Mouse (Mus musculus) thymus, adult 2 months (tissue): ENCODE measurements around the gene Gm11168. TPM values are rescaled to one million over a fixed set of nuclear protein-coding genes. Genes with fewer than 3 reads are reported as not detected.
"Not testable (repeated sequence)": the region's sequence is repeated elsewhere in the genome, so short reads cannot be mapped to it uniquely, and the experiment has no call there.

Experiments used
- DNase-seq: peaks from one replicate; pipeline ENCODE4 v3.0.0; 2021
- H3K27ac ChIP-seq: fragments of 200-500 bp; 2 replicates; pipeline ENCODE4 v1.5.1; 2012; ENCODE audit warnings: low read length, control low read depth; ENCODE audit not compliant: control insufficient read depth, insufficient read depth
- H3K27me3 ChIP-seq: fragments of 200-500 bp; 2 replicates; pipeline ENCODE4 v1.6.1; 2012; ENCODE audit warnings: mild to moderate bottlenecking, low read length, moderate library complexity, mixed read lengths; ENCODE audit not compliant: control insufficient read depth, insufficient read depth
- H3K36me3 ChIP-seq: fragments of 200-500 bp; 2 replicates; pipeline ENCODE4 v1.6.1; 2012; ENCODE audit warnings: mild to moderate bottlenecking, low read length, moderate library complexity; ENCODE audit not compliant: control insufficient read depth, insufficient read depth
- H3K4me1 ChIP-seq: fragments of 200-500 bp; replicated peaks from 2 replicates; pipeline ENCODE4 v1.6.1; 2012; ENCODE audit warnings: low read length; ENCODE audit not compliant: control insufficient read depth, insufficient read depth
- H3K4me3 ChIP-seq: fragments of 200-500 bp; 2 replicates; pipeline ENCODE4 v1.5.1; 2012; ENCODE audit warnings: mild to moderate bottlenecking, low read length, control low read depth, moderate library complexity; ENCODE audit not compliant: control insufficient read depth, insufficient read depth
- WGBS: fragments of 180-500 bp; shearing (Covaris S2); methylation state at CpG from one replicate; pipeline ENCODE4 v1.1.7; 2018; 5-methylcytosine and 5-hydroxymethylcytosine counted together
- polyA plus RNA-seq: library from polyadenylated mRNA; depleted of rRNA; stranded (reverse); fragments of >200 nt; gene quantifications from 2 replicates; pipeline ENCODE4 v1.2.3, GENCODE M21; 2012; rRNA removed

Gm11168 gene
- polyA plus RNA-seq, 1 experiment, result not detected

DNA sequence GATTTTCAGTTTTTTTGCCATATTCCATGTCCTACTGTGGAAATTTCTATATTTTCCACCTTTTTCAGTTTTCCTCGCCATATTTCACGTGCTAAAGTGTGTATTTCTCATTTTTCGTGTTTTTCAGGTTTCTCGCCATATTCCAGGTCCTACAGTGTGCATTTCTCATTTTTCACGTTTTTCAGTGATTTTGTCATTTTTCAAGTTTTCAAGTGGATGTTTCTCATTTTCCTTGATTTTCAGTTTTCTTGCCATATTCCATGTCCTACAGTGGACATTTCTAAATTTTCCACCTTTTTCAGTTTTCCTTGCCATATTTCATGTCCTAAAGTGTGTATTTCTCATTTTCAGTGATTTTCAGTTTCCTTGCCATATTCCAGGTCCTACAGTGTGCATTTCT, 23.0 kb downstream of the Gm11168 start:
- not testable (repeated sequence) for H3K4me3 ChIP-seq, H3K27ac ChIP-seq, DNase-seq, H3K36me3 ChIP-seq, H3K4me1 ChIP-seq, H3K27me3 ChIP-seq
- 77% methylated on average over 5 of the region's 5 CpGs for WGBS

DNA sequence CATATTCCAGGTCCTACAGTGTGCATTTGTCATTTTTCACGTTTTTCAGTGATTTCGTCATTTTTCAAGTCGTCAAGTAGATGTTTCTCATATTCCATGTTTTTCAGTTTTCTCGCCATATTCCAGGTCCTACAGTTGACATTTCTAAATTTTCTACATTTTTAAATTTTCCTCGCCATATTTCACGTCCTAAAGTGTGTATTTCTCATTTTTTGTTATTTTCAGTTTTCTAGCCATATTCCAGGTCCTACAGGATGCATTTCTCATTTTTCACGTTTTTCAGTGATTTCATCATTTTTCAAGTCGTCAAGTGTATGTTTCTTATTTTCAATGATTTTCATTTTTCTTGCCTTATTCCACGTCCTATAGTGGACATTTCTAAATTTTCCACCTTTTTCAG, 23.6 kb downstream of the Gm11168 start:
- H3K27ac ChIP-seq, H3K36me3 ChIP-seq, H3K4me1 ChIP-seq, DNase-seq, H3K4me3 ChIP-seq, H3K27me3 ChIP-seq: not testable (repeated sequence)
- WGBS, result 69% methylated on average over 9 of the region's 9 CpGs

DNA sequence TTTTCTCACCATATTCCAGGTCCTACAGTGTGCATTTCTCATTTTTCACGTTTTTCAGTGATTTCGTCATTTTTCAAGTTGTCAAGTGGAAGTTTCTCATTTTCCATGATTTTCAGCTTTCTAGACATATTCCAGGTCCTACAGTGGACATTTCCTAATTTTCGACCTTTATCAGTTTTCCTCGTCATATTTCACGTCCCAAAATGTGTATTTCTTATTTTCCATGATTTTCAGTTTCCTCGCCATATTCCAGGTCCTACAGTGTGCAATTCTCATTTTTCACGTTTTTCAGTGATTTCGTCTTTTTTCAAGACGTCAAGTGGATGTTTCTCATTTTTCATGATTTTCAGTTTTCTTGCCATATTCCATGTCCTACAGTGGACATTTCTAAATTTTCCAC, 24.1 kb downstream of the Gm11168 start:
- not testable (repeated sequence) for H3K4me3 ChIP-seq, H3K27me3 ChIP-seq, DNase-seq, H3K4me1 ChIP-seq, H3K36me3 ChIP-seq, H3K27ac ChIP-seq
- 71% methylated on average over 9 of the region's 9 CpGs for WGBS

DNA sequence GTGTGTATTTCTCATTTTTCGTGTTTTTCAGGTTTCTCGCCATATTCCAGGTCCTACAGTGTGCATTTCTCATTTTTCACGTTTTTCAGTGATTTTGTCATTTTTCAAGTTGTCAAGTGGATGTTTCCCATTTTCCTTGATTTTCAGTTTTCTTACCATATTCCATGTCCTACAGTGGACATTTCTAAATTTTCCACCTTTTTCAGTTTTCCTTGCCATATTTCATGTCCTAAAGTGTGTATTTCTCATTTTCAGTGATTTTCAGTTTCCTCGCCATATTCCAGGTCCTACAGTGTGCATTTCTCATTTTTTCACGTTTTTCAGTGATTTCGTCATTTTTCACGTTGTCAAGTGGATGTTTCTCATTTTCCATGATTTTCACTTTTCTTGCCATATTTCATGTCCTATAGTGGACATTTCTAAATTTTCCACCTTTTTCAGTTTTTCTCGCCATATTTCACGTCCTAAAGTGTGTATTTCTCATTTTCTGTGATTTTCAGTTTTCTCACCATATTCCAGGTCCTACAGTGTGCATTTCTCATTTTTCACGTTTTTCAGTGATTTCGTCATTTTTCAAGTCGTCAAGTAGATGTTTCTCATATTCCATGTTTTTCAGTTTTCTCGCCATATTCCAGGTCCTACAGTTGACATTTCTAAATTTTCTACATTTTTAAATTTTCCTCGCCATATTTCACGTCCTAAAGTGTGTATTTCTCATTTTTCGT, 26.3 kb downstream of the Gm11168 start:
- WGBS, result 68% methylated on average over 13 of the region's 16 CpGs
- peak; percentile 22 for DNase-seq
- not testable (repeated sequence) for H3K4me1 ChIP-seq, H3K4me3 ChIP-seq, H3K27ac ChIP-seq, H3K27me3 ChIP-seq, H3K36me3 ChIP-seq

DNA sequence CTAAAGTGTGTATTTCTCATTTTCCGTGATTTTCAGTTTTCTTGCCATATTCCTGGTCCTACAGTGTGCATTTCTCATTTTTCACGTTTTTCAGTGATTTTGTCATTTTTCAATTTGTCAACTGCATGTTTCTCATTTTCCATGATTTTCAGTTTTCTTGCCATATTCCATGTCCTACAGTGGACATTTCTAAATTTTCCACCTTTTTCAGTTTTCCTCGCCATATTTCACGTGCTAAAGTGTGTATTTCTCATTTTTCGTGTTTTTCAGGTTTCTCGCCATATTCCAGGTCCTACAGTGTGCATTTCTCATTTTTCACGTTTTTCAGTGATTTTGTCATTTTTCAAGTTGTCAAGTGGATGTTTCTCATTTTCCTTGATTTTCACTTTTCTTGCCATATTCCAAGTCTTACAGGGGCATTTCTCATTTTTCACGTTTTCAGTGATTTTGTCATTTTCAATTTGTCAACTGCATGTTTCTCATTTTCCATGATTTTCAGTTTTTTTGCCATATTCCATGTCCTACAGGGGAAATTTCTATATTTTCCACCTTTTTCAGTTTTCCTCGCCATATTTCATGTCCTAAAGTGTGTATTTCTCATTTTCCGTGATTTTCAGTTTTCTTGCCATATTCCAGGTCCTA, 27.7 kb downstream of the Gm11168 start:
- WGBS, result 71% methylated on average over 2 of the region's 10 CpGs
- H3K27ac ChIP-seq, DNase-seq, H3K4me3 ChIP-seq, H3K4me1 ChIP-seq, H3K36me3 ChIP-seq, H3K27me3 ChIP-seq: not testable (repeated sequence)

DNA sequence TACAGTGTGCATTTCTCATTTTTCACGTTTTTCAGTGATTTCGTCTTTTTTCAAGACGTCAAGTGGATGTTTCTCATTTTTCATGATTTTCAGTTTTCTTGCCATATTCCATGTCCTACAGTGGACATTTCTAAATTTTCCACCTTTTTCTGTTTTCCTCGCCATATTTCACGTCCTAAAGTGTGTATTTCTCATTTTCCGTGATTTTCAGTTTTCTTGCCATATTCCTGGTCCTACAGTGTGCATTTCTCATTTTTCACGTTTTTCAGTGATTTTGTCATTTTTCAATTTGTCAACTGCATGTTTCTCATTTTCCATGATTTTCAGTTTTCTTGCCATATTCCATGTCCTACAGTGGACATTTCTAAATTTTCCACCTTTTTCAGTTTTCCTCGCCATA, 31.2 kb downstream of the Gm11168 start, which contains the start of gene Gm17535:
Gene Gm17535 (plus strand): TSS at position 301 of the 400 bp plus-strand sequence.
- 53% methylated on average over 1 of the region's 8 CpGs for WGBS
- not testable (repeated sequence) for H3K4me3 ChIP-seq, H3K27ac ChIP-seq, H3K36me3 ChIP-seq, H3K27me3 ChIP-seq, DNase-seq, H3K4me1 ChIP-seq

DNA sequence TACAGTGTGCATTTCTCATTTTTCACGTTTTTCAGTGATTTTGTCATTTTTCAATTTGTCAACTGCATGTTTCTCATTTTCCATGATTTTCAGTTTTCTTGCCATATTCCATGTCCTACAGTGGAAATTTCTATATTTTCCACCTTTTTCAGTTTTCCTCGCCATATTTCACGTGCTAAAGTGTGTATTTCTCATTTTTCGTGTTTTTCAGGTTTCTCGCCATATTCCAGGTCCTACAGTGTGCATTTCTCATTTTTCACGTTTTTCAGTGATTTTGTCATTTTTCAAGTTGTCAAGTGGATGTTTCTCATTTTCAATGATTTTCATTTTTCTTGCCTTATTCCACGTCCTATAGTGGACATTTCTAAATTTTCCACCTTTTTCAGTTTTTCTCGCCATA, 33.4 kb downstream of the Gm11168 start, which contains the start of gene Gm10715:
Gene Gm10715 (plus strand): TSS at position 301 of the 400 bp plus-strand sequence.
- not testable (repeated sequence) for H3K4me1 ChIP-seq, H3K27me3 ChIP-seq, H3K36me3 ChIP-seq, H3K27ac ChIP-seq, DNase-seq, H3K4me3 ChIP-seq
- 83% methylated on average over 8 of the region's 8 CpGs for WGBS

DNA sequence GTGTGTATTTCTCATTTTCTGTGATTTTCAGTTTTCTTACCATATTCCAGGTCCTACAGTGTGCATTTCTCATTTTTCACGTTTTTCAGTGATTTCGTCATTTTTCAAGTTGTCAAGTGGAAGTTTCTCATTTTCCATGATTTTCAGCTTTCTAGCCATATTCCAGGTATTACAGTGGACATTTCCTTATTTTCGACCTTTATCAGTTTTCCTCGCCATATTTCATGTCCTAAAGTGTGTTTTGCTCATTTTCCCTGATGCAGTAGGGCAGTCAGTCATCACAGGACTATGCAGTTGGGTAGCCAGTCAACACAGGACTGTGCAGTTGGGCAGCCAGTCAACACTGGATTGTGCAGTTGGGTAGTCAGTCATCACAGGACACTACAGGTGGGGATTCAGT, 35.0 kb downstream of the Gm11168 start:
- not testable (repeated sequence) for DNase-seq, H3K4me3 ChIP-seq, H3K4me1 ChIP-seq, H3K36me3 ChIP-seq, H3K27me3 ChIP-seq, H3K27ac ChIP-seq
- WGBS, result 76% methylated on average over 4 of the region's 4 CpGs

Other genes with a start within 250 kb of the Gm11168 start
- not detected in 2 replicates for gene Gm10722, start 2.4 kb upstream of the Gm11168 start, polyA plus RNA-seq
- gene Gm10721, start 9.8 kb downstream of the Gm11168 start, polyA plus RNA-seq, result not detected in 2 replicates
- not detected in 2 replicates for gene Gm10720, start 12.3 kb downstream of the Gm11168 start, polyA plus RNA-seq
- not detected in 2 replicates for gene Gm10719, start 14.1 kb downstream of the Gm11168 start, polyA plus RNA-seq
- 0.18 TPM in 1 of 2 replicates, not detected in the other for gene Gm10718, start 20.2 kb downstream of the Gm11168 start, polyA plus RNA-seq
- not detected in 2 replicates for gene Gm10717, start 22.1 kb downstream of the Gm11168 start, polyA plus RNA-seq
- not detected in 2 replicates for gene Gm17535, start 31.3 kb downstream of the Gm11168 start, polyA plus RNA-seq
- gene Gm10715, start 33.5 kb downstream of the Gm11168 start, polyA plus RNA-seq, result not detected in 2 replicates